Mouse (Mus musculus) midbrain, embryonic 16.5 days (tissue): Measurements from ENCODE around the gene Bfar. TPM values are rescaled to one million over a fixed set of nuclear protein-coding genes. Genes with fewer than 3 reads are reported as not detected.
"Not testable (repeated sequence)": the region's sequence is repeated elsewhere in the genome, so short reads cannot be mapped to it uniquely, and the experiment has no call there.

Experiments used
- ATAC-seq: fragments of 200-750 bp; cut with Nextera tagmentation; 2 replicates; pipeline ENCODE4 v1.8.0; 2017; ENCODE audit warnings: moderate TSS enrichment
- H3K27ac ChIP-seq: fragments of 300-500 bp; sonication (generic); 2 replicates; pipeline ENCODE4 v1.5.1; 2014; ENCODE audit warnings: mild to moderate bottlenecking, low read length, mixed read lengths
- H3K27me3 ChIP-seq: fragments of 300-500 bp; sonication (generic); 2 replicates; pipeline ENCODE4 v1.6.1; 2014; ENCODE audit warnings: low read depth, low read length, mixed read lengths; ENCODE audit not compliant: control insufficient read depth, insufficient read depth
- H3K36me3 ChIP-seq: fragments of 300-500 bp; sonication (generic); 2 replicates; pipeline ENCODE4 v1.6.1; 2014; ENCODE audit warnings: mild to moderate bottlenecking, low read length, moderate library complexity, mixed read lengths; ENCODE audit not compliant: control insufficient read depth, insufficient read depth
- H3K4me1 ChIP-seq: fragments of 300-500 bp; sonication (generic); 2 replicates; pipeline ENCODE4 v1.6.1; 2014; ENCODE audit warnings: mild to moderate bottlenecking, low read length, mixed read lengths; ENCODE audit not compliant: control insufficient read depth, insufficient read depth
- H3K4me2 ChIP-seq: fragments of 300-500 bp; sonication (generic); 2 replicates; pipeline ENCODE4 v1.6.1; 2014; ENCODE audit warnings: mild to moderate bottlenecking, low read length, mixed read lengths
- H3K4me3 ChIP-seq: fragments of 300-500 bp; sonication (generic); 2 replicates; pipeline ENCODE4 v1.5.1; 2014; ENCODE audit warnings: low read depth, mild to moderate bottlenecking, low read length, moderate library complexity, mixed read lengths
- H3K9ac ChIP-seq: fragments of 300-500 bp; sonication (generic); 2 replicates; pipeline ENCODE4 v1.6.1; 2014; ENCODE audit warnings: low read depth, low read length, mixed read lengths
- H3K9me3 ChIP-seq: fragments of 300-500 bp; sonication (generic); replicated peaks from 2 replicates; pipeline ENCODE4 v1.6.1; 2014; ENCODE audit warnings: mild to moderate bottlenecking, low read length, mixed read lengths; ENCODE audit not compliant: control insufficient read depth, poor library complexity, severe bottlenecking
- WGBS: fragments of 180-500 bp; shearing (Covaris S2); extraction: QIAGEN DNeasy Blood & Tissue Kit; methylation state at CpG from one replicate; pipeline ENCODE4 v1.1.7; 2014; 5-methylcytosine and 5-hydroxymethylcytosine counted together
- polyA plus RNA-seq: library from polyadenylated mRNA; unstranded; fragments of >200 nt; fragmentation: Nextera tagmentation; extraction: Ambion mirVana; gene quantifications from 2 replicates; pipeline ENCODE4 v1.2.1, GENCODE M21; 2015

Bfar gene
- polyA plus RNA-seq, 1 experiment from 2014 or later, result 52.7 TPM

DNA sequence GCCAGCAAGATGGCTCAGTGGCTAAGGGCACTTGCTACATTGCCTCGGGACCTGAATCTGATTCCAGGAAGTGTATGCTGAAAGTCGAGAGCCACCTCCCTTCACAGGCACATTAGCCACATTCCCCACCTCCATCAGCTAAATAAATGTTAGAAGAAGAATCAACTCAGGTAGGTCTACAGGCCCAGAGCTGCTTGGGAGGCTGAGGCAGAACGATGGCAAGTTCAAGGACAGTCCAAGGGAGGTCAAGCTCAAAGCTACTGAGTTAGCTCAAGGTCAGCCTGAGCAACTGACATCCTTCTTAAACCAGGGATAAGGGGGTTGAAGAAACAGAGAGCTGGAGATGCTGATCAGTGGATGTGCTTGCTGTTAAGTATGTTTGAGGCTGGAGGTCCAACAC is 61.1 kb downstream of the Bfar start:
- Histone ChIP-seq H3K27ac (no peak overlapping the region), H3K9ac (no peak overlapping the region), H3K36me3 (no peaks in the 10 kb centered on the region), H3K9me3 (no peaks in the 10 kb centered on the region), H3K27me3 (no peaks in the 10 kb centered on the region), H3K4me3 (no peak overlapping the region), H3K4me1 (no peaks in the 10 kb centered on the region), H3K4me2 (no peak overlapping the region)
- ATAC-seq, result no peak
- 81% methylated on average over 3 of the region's 3 CpGs for WGBS

DNA sequence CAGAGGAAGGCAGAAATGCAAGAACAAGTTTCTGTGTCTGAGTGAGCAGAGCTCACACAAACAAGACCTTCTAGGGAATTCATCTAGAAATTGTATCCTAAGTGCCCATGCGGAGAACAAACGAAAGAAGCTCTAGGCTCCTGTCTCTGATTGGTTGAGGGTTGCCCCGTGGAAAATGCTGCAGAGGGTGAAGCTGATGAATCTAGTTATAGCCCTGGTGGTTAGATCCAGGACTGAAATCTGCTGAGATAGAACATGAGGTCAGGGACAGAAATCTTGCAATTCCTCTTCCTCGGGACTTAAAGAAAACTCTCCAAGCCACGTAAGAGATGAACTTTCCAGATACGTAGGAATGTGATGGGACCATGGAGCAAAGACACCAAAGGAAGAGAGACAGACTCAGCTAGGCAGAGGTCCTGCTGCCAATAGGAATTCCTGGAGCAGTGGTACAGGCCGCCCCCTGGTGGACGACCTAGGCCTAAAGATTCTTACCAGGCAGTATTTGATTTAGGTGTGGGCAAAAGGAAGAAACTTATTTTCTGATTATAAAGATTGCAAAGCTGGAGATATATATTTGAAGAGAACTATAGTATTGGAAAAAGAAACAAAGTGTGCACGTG is 62.0 kb downstream of the Bfar start:
- Histone ChIP-seq H3K4me2 (no peak overlapping the region), H3K36me3 (no peaks in the 10 kb centered on the region), H3K27me3 (no peaks in the 10 kb centered on the region), H3K9ac (no peak overlapping the region), H3K4me3 (no peak overlapping the region), H3K9me3 (no peaks in the 10 kb centered on the region), H3K27ac (no peak overlapping the region), H3K4me1 (no peaks in the 10 kb centered on the region)
- ATAC-seq, result no peak
- WGBS, result 25% methylated on average over 9 of the region's 9 CpGs

DNA sequence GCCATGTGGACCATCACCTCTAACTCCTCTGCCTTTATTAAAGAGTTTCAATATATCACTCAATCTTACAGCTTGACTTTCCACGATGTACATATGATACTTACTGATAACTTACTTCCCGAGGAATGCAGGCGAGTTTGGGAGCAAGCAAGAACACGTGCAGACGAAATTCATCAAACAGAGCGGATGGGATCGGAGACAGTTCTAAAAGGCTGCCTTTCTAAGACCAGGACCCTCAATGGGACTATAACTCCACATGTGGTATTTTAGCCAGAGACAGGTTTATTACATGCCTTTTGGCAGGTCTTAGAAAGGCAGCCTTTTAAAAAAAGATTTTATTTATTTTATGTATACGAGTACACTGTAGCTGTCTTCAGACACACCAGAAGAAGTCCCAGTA is 64.3 kb downstream of the Bfar start:
- Histone ChIP-seq H3K9ac (no peak overlapping the region), H3K4me2 (no peak overlapping the region), H3K4me1 (no peaks in the 10 kb centered on the region), H3K9me3 (no peaks in the 10 kb centered on the region), H3K27me3 (no peaks in the 10 kb centered on the region), H3K27ac (no peak overlapping the region), H3K36me3 (no peaks in the 10 kb centered on the region), H3K4me3 (no peak overlapping the region)
- no peak for ATAC-seq
- 89% methylated on average over 8 of the region's 8 CpGs for WGBS

DNA sequence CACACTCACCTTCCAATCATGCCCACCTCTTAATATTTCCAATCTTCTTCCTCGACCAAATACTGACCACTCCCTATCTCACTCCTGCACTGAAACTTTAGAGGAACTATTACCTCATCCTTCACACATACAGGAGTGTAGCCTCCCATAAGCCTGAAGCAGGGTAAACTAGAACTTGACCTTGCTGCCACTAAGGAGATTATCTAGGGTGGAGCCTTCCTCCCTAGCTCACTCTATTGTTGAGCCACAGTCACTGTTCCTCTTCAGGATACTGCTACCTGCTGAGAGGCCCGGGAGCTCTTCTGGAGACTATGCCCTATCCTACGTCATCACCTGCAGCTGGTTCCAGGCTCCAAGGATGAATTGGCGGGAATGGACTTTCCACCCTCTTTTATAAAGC is 67.4 kb downstream of the Bfar start:
- not testable (repeated sequence) for H3K4me3 ChIP-seq, H3K36me3 ChIP-seq, H3K27ac ChIP-seq, H3K27me3 ChIP-seq, H3K4me1 ChIP-seq, ATAC-seq, H3K9ac ChIP-seq, H3K9me3 ChIP-seq, H3K4me2 ChIP-seq
- 59% methylated on average over 4 of the region's 4 CpGs for WGBS

DNA sequence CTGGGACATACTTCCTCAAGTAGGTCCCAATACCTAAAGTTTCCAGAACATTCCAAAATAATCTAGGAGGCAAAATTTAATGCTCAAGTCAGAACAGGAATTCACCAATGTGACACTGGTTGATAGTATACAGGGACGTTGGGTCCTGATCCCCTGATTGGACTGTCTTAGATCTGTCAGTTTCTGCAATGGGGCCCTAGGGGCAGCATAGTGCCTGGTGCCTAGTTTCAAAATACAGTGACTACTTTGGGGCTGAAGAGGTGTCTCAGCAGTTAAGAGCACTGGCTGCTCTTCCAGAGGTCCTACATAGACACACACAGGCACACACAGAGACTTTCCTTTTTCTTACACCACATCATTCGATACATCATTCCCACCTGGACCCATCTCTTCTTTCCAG is 69.2 kb downstream of the Bfar start:
- Histone ChIP-seq H3K9me3 (no peaks in the 10 kb centered on the region), H3K4me3 (no peak overlapping the region), H3K27ac (no peak overlapping the region), H3K9ac (no peak overlapping the region), H3K4me2 (no peak overlapping the region), H3K4me1 (no peaks in the 10 kb centered on the region), H3K27me3 (no peaks in the 10 kb centered on the region), H3K36me3 (no peaks in the 10 kb centered on the region)
- 71% methylated on average over 2 of the region's 2 CpGs for WGBS
- ATAC-seq, result no peak

DNA sequence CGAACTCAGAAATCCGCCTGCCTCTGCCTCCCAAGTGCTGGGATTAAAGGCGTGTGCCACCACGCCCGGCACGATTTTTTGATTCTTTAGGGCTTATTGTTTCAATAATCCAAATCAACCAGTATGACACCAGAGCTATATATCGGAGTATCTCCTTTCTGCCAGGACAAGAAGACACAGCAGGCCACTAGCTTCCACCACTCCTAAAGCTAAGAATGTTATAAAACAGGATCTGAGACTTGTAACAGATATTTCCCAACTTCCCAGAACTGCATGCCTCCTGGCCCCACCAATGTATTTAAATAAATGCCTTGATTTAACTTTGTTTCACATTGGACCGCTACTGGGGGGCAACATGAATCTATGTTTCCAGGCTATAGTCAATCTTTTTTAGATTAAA is 76.0 kb downstream of the Bfar start:
- Histone ChIP-seq H3K27ac (no peak overlapping the region), H3K4me3 (no peak overlapping the region), H3K9ac (no peak overlapping the region), H3K36me3 (no peaks in the 10 kb centered on the region), H3K4me2 (no peak overlapping the region), H3K9me3 (no peaks in the 10 kb centered on the region), H3K4me1 (no peaks in the 10 kb centered on the region), H3K27me3 (no peaks in the 10 kb centered on the region)
- 92% methylated on average over 8 of the region's 8 CpGs for WGBS
- no peak for ATAC-seq

DNA sequence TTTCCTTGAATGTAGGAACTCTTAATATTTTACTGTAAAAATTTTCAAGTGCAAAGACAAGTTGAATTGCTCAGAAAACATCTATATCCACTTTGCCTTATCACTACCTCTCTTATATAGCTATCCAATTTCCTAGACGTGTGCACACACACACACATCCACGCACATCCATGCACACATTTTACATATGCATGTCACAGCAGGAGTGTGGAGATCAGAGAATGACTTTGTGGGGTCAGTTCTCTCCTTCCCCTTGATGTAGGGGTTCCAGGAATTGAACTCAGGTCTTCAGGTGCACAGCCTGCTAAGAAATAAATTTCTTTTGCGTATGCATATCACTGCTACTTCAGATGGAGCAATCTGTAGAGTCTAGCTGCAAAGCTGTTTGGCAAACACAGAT is 76.5 kb downstream of the Bfar start:
- Histone ChIP-seq H3K36me3 (no peaks in the 10 kb centered on the region), H3K4me2 (no peak overlapping the region), H3K9me3 (no peaks in the 10 kb centered on the region), H3K27ac (no peak overlapping the region), H3K4me1 (no peaks in the 10 kb centered on the region), H3K4me3 (no peak overlapping the region), H3K9ac (no peak overlapping the region), H3K27me3 (no peaks in the 10 kb centered on the region)
- no peak for ATAC-seq
- 68% methylated on average over 3 of the region's 3 CpGs for WGBS

DNA sequence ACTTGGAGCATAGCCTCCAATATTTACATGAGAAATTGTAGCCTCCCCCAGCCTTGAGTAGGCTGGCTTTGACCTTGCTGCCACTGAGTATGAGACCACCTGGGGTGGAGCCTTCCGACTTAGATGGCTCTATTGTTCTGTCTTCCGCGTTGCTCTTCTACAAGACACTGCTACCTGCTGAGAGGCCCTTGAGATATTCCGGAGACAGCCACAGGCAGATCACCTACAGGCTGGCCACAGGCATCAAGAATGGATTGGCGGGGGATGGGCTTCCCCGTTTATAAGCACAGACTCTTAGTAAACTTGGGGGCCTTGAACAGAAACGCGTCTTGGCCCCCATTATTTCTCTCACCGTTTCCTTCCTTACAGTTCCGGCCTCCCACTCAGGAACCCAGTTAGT is 77.2 kb downstream of the Bfar start:
- not testable (repeated sequence) for H3K4me3 ChIP-seq, H3K27ac ChIP-seq, H3K9ac ChIP-seq, H3K9me3 ChIP-seq, H3K4me1 ChIP-seq, ATAC-seq, H3K27me3 ChIP-seq, H3K4me2 ChIP-seq, H3K36me3 ChIP-seq
- 12% methylated on average over 10 of the region's 10 CpGs for WGBS

DNA sequence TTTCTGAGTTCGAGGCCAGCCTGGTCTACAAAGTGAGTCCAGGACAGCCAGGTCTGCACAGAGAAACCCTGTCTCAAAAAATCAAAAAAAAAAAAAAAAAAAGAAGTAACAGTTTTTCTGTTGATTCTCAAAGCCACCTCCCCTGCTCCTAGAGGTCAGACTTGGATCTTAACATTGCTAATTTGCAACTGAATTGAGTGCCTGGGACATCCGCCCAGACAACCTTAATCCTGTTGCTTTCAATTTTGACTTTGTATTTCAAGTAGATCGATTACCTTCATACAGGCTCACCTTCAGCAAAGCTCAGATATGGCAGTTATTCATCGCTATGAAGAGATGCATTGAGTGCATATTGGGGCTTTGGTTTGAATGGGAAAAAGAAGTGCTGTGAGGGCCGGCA is 77.6 kb downstream of the Bfar start:
- H3K4me2 ChIP-seq, result no peak overlapping the region
- no peaks in the 10 kb centered on the region for H3K9me3 ChIP-seq
- WGBS, result 44% methylated on average over 5 of the region's 5 CpGs
- H3K27ac ChIP-seq, result no peak overlapping the region
- no peak overlapping the region for H3K4me3 ChIP-seq
- H3K27me3 ChIP-seq, result no peaks in the 10 kb centered on the region
- no peaks in the 10 kb centered on the region for H3K36me3 ChIP-seq
- no peak for ATAC-seq
- no peak overlapping the region for H3K9ac ChIP-seq
- no peaks in the 10 kb centered on the region for H3K4me1 ChIP-seq
